Mouse (Mus musculus) CD8-positive naive resting alpha-beta T cell, adult 57 days (primary cell): ENCODE results near the gene Ccdc137. TPM values are rescaled to one million over a fixed set of nuclear protein-coding genes. Genes with fewer than 3 reads are reported as not detected.

Source experiments
- total RNA-seq: library from RNA; stranded (reverse); gene quantifications from one replicate; pipeline ENCODE4 v1.2.4, GENCODE M21; 2023

Gene Ccdc137
- total RNA-seq = 28.4 TPM

GRCm38 (mm10) chr11:120457772-120458751, at the start of gene Ccdc137, which contains the start of gene Oxld1:
Ccdc137 (plus strand) TSS chr11:120458115.
Oxld1 (minus strand) TSS chr11:120458068.

DNA sequence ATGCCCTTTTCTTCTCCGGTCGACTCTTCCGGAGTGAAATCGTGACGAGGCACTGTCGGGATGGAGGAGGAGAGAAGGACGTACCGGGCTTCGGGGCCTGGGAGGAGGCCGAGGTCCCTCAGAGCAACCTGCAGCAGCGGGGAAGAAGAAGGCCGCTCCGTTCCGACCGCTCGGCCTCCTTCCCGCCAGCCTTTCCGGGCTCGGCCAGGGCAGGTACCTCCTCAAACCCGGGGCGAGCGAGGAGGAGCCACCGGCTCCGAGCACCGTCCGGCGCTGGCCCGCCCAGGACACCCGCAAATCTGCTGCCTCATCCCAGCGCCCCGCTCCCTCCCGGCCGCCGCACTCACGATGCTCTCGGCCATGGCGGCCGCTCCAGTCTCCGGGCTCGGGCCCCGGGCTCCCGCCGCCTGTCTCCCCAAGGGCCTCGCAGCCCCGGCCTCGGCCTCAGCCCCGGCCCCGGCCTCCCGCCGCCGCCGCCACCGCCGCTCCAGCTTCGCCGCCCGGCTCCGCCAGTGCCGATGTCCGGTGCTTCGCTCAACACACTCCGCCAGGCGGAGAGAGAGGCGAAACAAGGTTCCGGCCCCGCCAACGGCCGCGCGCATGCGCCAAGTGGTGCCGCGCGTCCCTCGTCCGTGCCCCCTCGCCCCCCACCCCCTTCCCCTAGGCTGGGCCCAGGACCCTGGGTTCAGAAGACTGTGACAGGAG, 20.6 kb upstream of the Ccdc137 start, which contains the start of gene Nploc4:
Gene Nploc4 (minus strand): TSS at position 557 of the 705 bp plus-strand sequence.

GRCm38 (mm10) chr11:120442344-120442743, 15.6 kb upstream of the Ccdc137 start, which contains the start of gene Tspan10:
Tspan10 (plus strand) TSS chr11:120442644.

GRCm38 (mm10) chr11:120453306-120453705, 4.6 kb upstream of the Ccdc137 start, which contains the start of gene Pde6g:
Pde6g (minus strand) TSS chr11:120453500.

GRCm38 (mm10) chr11:120467051-120467735, 9.3 kb downstream of the Ccdc137 start, which contains the start of gene Arl16:
Arl16 (minus strand) TSS chr11:120467607.

DNA sequence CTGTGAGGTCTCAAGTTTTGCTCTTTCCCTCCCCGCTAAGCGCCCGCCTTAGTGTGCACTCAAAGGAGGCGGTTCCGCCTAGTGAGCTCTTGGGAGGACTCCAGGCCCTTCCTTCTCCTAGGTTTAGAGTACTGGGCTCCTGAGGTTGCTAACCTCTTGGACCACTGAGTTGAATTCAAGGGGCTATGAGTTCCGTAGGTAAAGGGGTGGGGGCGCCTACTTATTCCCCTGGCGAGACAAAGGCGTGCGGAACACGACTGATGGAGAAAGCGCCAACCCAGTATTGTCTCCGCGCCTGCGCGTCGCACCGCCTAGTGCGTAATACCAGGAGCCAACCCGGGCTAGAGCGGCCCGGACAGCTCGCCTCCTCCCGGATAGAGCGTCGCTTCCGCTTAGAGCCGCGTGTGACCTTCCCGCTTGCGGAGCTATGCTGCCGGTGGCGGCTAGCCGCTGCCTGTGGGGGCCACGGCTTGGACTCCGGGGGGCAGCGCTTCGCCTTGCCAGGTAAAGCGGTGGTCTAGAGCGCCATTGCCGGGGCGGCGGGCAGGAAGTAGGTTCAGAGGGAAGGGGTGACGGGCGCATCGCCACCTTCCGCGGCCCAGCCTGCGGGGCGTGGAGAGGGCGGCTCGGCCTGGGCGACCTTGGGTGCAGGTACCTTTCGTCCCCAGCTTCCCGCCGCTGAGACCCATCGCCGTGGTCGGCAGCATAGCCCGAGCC, 26.5 kb downstream of the Ccdc137 start, which contains the start of gene Mrpl12:
Gene Mrpl12 (plus strand): TSS at position 349 of the 717 bp plus-strand sequence.

GRCm38 (mm10) chr11:120491317-120492023, 33.6 kb downstream of the Ccdc137 start, which contains the start of gene Slc25a10:
Slc25a10 (plus strand) TSS chr11:120491840.

Other genes starting within 250 kb of the Ccdc137 start
- gene Bahcc1, start 225.2 kb upstream of the Ccdc137 start, total RNA-seq = 0.24 TPM
- 1,479 TPM for gene Actg1, start 109.6 kb upstream of the Ccdc137 start, total RNA-seq
- gene Fscn2, start 96.6 kb upstream of the Ccdc137 start, total RNA-seq = not detected
- gene Faap100, start 79.4 kb upstream of the Ccdc137 start, total RNA-seq = 19.7 TPM
- gene Nploc4, start 20.4 kb upstream of the Ccdc137 start, total RNA-seq = 45.7 TPM
- gene Tspan10, start 15.5 kb upstream of the Ccdc137 start, total RNA-seq = 14.2 TPM
- gene Pde6g, start 4.6 kb upstream of the Ccdc137 start, total RNA-seq = 0.77 TPM
- gene Oxld1, start within 50 bp of the Ccdc137 start, total RNA-seq = 2.9 TPM
- gene Arl16, start 9.5 kb downstream of the Ccdc137 start, total RNA-seq = 10.8 TPM
- 36.0 TPM for gene Mrpl12, start 26.5 kb downstream of the Ccdc137 start, total RNA-seq
- gene Slc25a10, start 33.7 kb downstream of the Ccdc137 start, total RNA-seq = 11.0 TPM
- not detected for gene Gcgr, start 72.6 kb downstream of the Ccdc137 start, total RNA-seq
- 41.2 TPM for gene Mcrip1, start 91.6 kb downstream of the Ccdc137 start, total RNA-seq
- gene Ppp1r27, start 93.0 kb downstream of the Ccdc137 start, total RNA-seq = not detected
- gene P4hb, start 115.1 kb downstream of the Ccdc137 start, total RNA-seq = 159 TPM
- 371 TPM for gene Arhgdia, start 123.5 kb downstream of the Ccdc137 start, total RNA-seq
- 93.3 TPM for gene Alyref, start 140.2 kb downstream of the Ccdc137 start, total RNA-seq
- 84.8 TPM for gene Anapc11, start 140.3 kb downstream of the Ccdc137 start, total RNA-seq
- gene Npb, start 150.4 kb downstream of the Ccdc137 start, total RNA-seq = 3.2 TPM
- gene Pcyt2, start 159.8 kb downstream of the Ccdc137 start, total RNA-seq = 121 TPM
- 126 TPM for gene Sirt7, start 167.1 kb downstream of the Ccdc137 start, total RNA-seq
- 28.8 TPM for gene Mafg, start 175.5 kb downstream of the Ccdc137 start, total RNA-seq
- 1.9 TPM for gene Pycr1, start 185.7 kb downstream of the Ccdc137 start, total RNA-seq
- not detected for gene Myadml2, start 190.0 kb downstream of the Ccdc137 start, total RNA-seq
- gene Notum, start 203.1 kb downstream of the Ccdc137 start, total RNA-seq = not detected
- 104 TPM for gene Aspscr1, start 214.9 kb downstream of the Ccdc137 start, total RNA-seq